Mouse (Mus musculus): ENCODE data around the gene Klf15. TPM values are rescaled to one million over a fixed set of nuclear protein-coding genes. Genes with fewer than 3 reads are reported as not detected.

Gene Klf15
- polyA plus RNA-seq (2012; ENCODE audit: low replicate concordance), result 1.8 and 2.2 TPM in 2 replicates

DNA sequence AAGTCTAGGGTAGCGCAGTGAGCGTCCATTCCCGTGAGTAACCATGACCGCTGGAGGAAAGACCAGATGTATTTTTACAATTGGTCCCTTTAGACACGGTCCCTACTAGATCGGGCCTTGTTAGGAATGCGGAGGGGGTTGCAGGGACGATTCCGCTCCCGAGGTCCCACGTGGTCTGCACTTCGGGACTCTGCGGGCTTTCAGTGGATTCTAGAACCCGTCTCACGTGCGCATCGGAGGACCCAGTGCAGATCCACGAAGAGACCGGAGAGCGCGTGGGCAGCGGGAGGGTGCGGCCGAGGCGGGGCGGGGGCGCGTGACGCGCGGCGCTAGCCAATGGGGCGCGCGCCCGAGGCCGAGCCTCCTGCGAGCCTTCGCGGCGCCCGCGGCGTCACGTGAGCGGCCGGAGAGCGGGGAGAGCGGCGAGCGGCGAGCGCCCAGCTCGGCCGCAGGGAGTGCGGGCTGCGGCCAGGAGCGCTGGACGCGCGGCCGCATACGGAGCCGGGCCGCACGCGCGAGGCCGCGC lies at the start of gene Klf15:
Klf15 (plus strand) TSS at position 396 of the 526 bp plus-strand sequence.

GRCm38 (mm10) chr6:90428380-90428974 lies 33.9 kb upstream of the Klf15 start, which contains the start of gene Cfap100:
Gene Cfap100 (minus strand): TSS chr6:90428797.

GRCm38 (mm10) chr6:90486176-90486921 lies 24.0 kb downstream of the Klf15 start, which contains the start of gene Aldh1l1:
Gene Aldh1l1 (plus strand): TSS chr6:90486427.

Other genes with a start within 250 kb of the Klf15 start
- gene Vmn1r53, start 238.1 kb upstream of the Klf15 start, polyA plus RNA-seq (2012; ENCODE audit: low replicate concordance), result not detected in 2 replicates
- not detected in 2 replicates for gene Vmn1r54, start 216.3 kb upstream of the Klf15 start, polyA plus RNA-seq (2012; ENCODE audit: low replicate concordance)
- gene BC048671, start 161.4 kb upstream of the Klf15 start, polyA plus RNA-seq (2012; ENCODE audit: low replicate concordance), result not detected in 2 replicates
- 0.52 and 1.9 TPM in 2 replicates for gene Chst13, start 137.4 kb upstream of the Klf15 start, polyA plus RNA-seq (2012; ENCODE audit: low replicate concordance)
- gene Uroc1, start 129.3 kb upstream of the Klf15 start, polyA plus RNA-seq (2012; ENCODE audit: low replicate concordance), result not detected in 2 replicates
- gene Zxdc, start 93.1 kb upstream of the Klf15 start, polyA plus RNA-seq (2012; ENCODE audit: low replicate concordance), result 26.9 and 48.6 TPM in 2 replicates
- gene Cfap100, start 33.8 kb upstream of the Klf15 start, polyA plus RNA-seq (2012; ENCODE audit: low replicate concordance), result not detected in 2 replicates
- gene Aldh1l1, start 23.9 kb downstream of the Klf15 start, polyA plus RNA-seq (2012; ENCODE audit: low replicate concordance), result 1.0 and 1.7 TPM in 2 replicates
- gene Slc41a3, start 142.1 kb downstream of the Klf15 start, polyA plus RNA-seq (2012; ENCODE audit: low replicate concordance), result 7.0 and 11.0 TPM in 2 replicates

All from hematopoietic multipotent progenitor cell, adult 10-12 weeks (in vitro differentiated cells).